Mouse (Mus musculus) thymus, adult 2 months (tissue): ENCODE results near the gene Supt20. TPM values are rescaled to one million over a fixed set of nuclear protein-coding genes. Genes with fewer than 3 reads are reported as not detected.

Experiments
- DNase-seq: peaks from one replicate; pipeline ENCODE4 v3.0.0; 2021
- H3K27ac ChIP-seq: fragments of 200-500 bp; 2 replicates; pipeline ENCODE4 v1.5.1; 2012; ENCODE audit warnings: low read length, control low read depth; ENCODE audit not compliant: control insufficient read depth, insufficient read depth
- H3K27me3 ChIP-seq: fragments of 200-500 bp; 2 replicates; pipeline ENCODE4 v1.6.1; 2012; ENCODE audit warnings: mild to moderate bottlenecking, low read length, moderate library complexity, mixed read lengths; ENCODE audit not compliant: control insufficient read depth, insufficient read depth
- H3K36me3 ChIP-seq: fragments of 200-500 bp; 2 replicates; pipeline ENCODE4 v1.6.1; 2012; ENCODE audit warnings: mild to moderate bottlenecking, low read length, moderate library complexity; ENCODE audit not compliant: control insufficient read depth, insufficient read depth
- H3K4me1 ChIP-seq: fragments of 200-500 bp; replicated peaks from 2 replicates; pipeline ENCODE4 v1.6.1; 2012; ENCODE audit warnings: low read length; ENCODE audit not compliant: control insufficient read depth, insufficient read depth
- H3K4me3 ChIP-seq: fragments of 200-500 bp; 2 replicates; pipeline ENCODE4 v1.5.1; 2012; ENCODE audit warnings: mild to moderate bottlenecking, low read length, control low read depth, moderate library complexity; ENCODE audit not compliant: control insufficient read depth, insufficient read depth
- CTCF ChIP-seq: fragments of 200-500 bp; IDR thresholded peaks from 2 replicates; pipeline ENCODE4 v1.5.1; 2012; ENCODE audit warnings: mild to moderate bottlenecking, control low read depth, low read length, moderate library complexity, borderline replicate concordance; ENCODE audit not compliant: control insufficient read depth, poor library complexity, insufficient read depth; ENCODE audit errors: extremely low read depth
- POLR2A ChIP-seq: fragments of 200-500 bp; IDR thresholded peaks from 2 replicates; pipeline ENCODE4 v1.6.1; 2012; ENCODE audit warnings: mild to moderate bottlenecking, low read length, control low read depth, moderate library complexity; ENCODE audit not compliant: control insufficient read depth, poor library complexity, insufficient read depth; ENCODE audit errors: extremely low read depth
- WGBS: fragments of 180-500 bp; shearing (Covaris S2); methylation state at CpG from one replicate; pipeline ENCODE4 v1.1.7; 2018; 5-methylcytosine and 5-hydroxymethylcytosine counted together
- polyA plus RNA-seq: library from polyadenylated mRNA; depleted of rRNA; stranded (reverse); fragments of >200 nt; gene quantifications from 2 replicates; pipeline ENCODE4 v1.2.3, GENCODE M21; 2012

Gene Supt20
- polyA plus RNA-seq, 1 experiment, result 117 TPM

GRCm38 (mm10) chr3:54737317-54737716, 44.7 kb downstream of the Supt20 start:
- Histone ChIP-seq H3K4me3 (no peak overlapping the region), H3K27me3 (no peaks in the 10 kb centered on the region), H3K36me3 (peaks cover 18% of the 10 kb centered on the region), H3K4me1 (peaks cover 6% of the 10 kb centered on the region; the same call in 1 of the 2 replicates), H3K27ac (no peak overlapping the region)
- no peak for DNase-seq
- 96% methylated on average over 8 of the region's 8 CpGs for WGBS
- no peak for TF ChIP-seq POLR2A
- no peak for TF ChIP-seq CTCF

GRCm38 (mm10) chr3:54741965-54742364, 49.4 kb downstream of the Supt20 start:
- H3K27ac ChIP-seq, result no peak overlapping the region
- no peaks in the 10 kb centered on the region for H3K4me1 ChIP-seq
- H3K27me3 ChIP-seq, result no peaks in the 10 kb centered on the region
- no peak for TF ChIP-seq CTCF
- no peak for TF ChIP-seq POLR2A
- no peak overlapping the region for H3K4me3 ChIP-seq
- 98% methylated on average over 11 of the region's 11 CpGs for WGBS
- H3K36me3 ChIP-seq, result peaks cover 52% of the 10 kb centered on the region
- no peak for DNase-seq

GRCm38 (mm10) chr3:54745799-54746198, 53.2 kb downstream of the Supt20 start:
- Histone ChIP-seq H3K36me3 (peaks cover 81% of the 10 kb centered on the region), H3K27me3 (no peaks in the 10 kb centered on the region), H3K4me3 (no peak overlapping the region), H3K4me1 (no peaks in the 10 kb centered on the region), H3K27ac (no peak overlapping the region)
- no peak for TF ChIP-seq POLR2A
- peak; percentile 53; the same call in 1 of the 2 replicates for TF ChIP-seq CTCF
- peak; percentile 26 for DNase-seq
- 79% methylated on average over 5 of the region's 5 CpGs for WGBS

GRCm38 (mm10) chr3:54753411-54753810, 60.8 kb downstream of the Supt20 start:
- TF ChIP-seq POLR2A (no peak), CTCF (no peak)
- Histone ChIP-seq H3K27me3 (no peaks in the 10 kb centered on the region; the same call in 1 of the 2 replicates), H3K4me3 (no peak overlapping the region), H3K27ac (no peak overlapping the region), H3K36me3 (peaks cover 18% of the 10 kb centered on the region), H3K4me1 (no peaks in the 10 kb centered on the region)
- DNase-seq, result no peak
- 88% methylated on average over 4 of the region's 4 CpGs for WGBS

- H3K36me3 ChIP-seq, result no peaks in the 10 kb centered on the region; the same call in 1 of the 2 replicates
- no peak within 1 kb of the TSS for H3K27ac ChIP-seq
- H3K4me1 ChIP-seq, result no peaks in the 10 kb centered on the region
- no peak for DNase-seq
- no peak within 1 kb of the TSS for H3K4me3 ChIP-seq
- no peak for TF ChIP-seq CTCF
- no peak for TF ChIP-seq POLR2A
- 3% methylated on average over 66 of the region's 66 CpGs for WGBS
- no peaks in the 10 kb centered on the region; the same call in 1 of the 2 replicates for H3K27me3 ChIP-seq
These were observed 62.8 kb downstream of the Supt20 start, which contains the start of gene Smad9 for GRCm38 (mm10) chr3:54755145-54756041. Gene Smad9 (plus strand): TSS chr3:54755582.

GRCm38 (mm10) chr3:54756058-54756457, 63.5 kb downstream of the Supt20 start:
- 9% methylated on average over 11 of the region's 11 CpGs for WGBS
- H3K27me3 ChIP-seq, result no peaks in the 10 kb centered on the region; the same call in 1 of the 2 replicates
- H3K4me3 ChIP-seq, result no peak overlapping the region
- DNase-seq, result no peak
- TF ChIP-seq POLR2A, result no peak
- no peak for TF ChIP-seq CTCF
- no peak overlapping the region for H3K27ac ChIP-seq
- no peaks in the 10 kb centered on the region for H3K36me3 ChIP-seq
- H3K4me1 ChIP-seq, result no peaks in the 10 kb centered on the region

GRCm38 (mm10) chr3:54757446-54757845, 64.8 kb downstream of the Supt20 start:
- no peak for DNase-seq
- Histone ChIP-seq H3K27ac (no peak overlapping the region), H3K4me3 (no peak overlapping the region), H3K4me1 (no peaks in the 10 kb centered on the region), H3K36me3 (no peaks in the 10 kb centered on the region), H3K27me3 (no peaks in the 10 kb centered on the region; the same call in 1 of the 2 replicates)
- WGBS, result 97% methylated on average over 8 of the region's 8 CpGs
- TF ChIP-seq POLR2A (no peak), CTCF (no peak)
